Mouse (Mus musculus) heart, postnatal 0 days (tissue): ENCODE measurements around the gene 1700034J05Rik. TPM values are rescaled to one million over a fixed set of nuclear protein-coding genes. Genes with fewer than 3 reads are reported as not detected.

Experiments used
- ATAC-seq: fragments of 200-750 bp; cut with Nextera tagmentation; 2 replicates; pipeline ENCODE4 v1.8.0; 2017; ENCODE audit warnings: low read depth, moderate number of reproducible peaks, moderate library complexity; ENCODE audit not compliant: insufficient read depth
- DNase-seq: peaks from one replicate; pipeline ENCODE4 v3.0.0-alpha.2; 2016; ENCODE audit warnings: low spot score
- H3K27ac ChIP-seq: fragments of 300-500 bp; sonication (generic); 2 replicates; pipeline ENCODE4 v1.5.1; 2014; ENCODE audit warnings: low read depth, mild to moderate bottlenecking
- H3K27me3 ChIP-seq: fragments of 300-500 bp; sonication (generic); 2 replicates; pipeline ENCODE4 v1.6.1; 2014; ENCODE audit warnings: low read length, mixed read lengths; ENCODE audit not compliant: control insufficient read depth, insufficient read depth
- H3K36me3 ChIP-seq: fragments of 300-500 bp; sonication (generic); replicated peaks from 2 replicates; pipeline ENCODE4 v1.6.1; 2014; ENCODE audit warnings: low read length, mixed read lengths; ENCODE audit not compliant: control insufficient read depth, insufficient read depth
- H3K4me1 ChIP-seq: fragments of 300-500 bp; sonication (generic); 2 replicates; pipeline ENCODE4 v1.6.1; 2014; ENCODE audit warnings: antibody characterized with exemption; ENCODE audit not compliant: control insufficient read depth, insufficient read depth
- H3K4me2 ChIP-seq: fragments of 300-500 bp; sonication (generic); 2 replicates; pipeline ENCODE4 v1.6.1; 2014; ENCODE audit warnings: low read depth, mild to moderate bottlenecking, low read length, moderate library complexity
- H3K4me3 ChIP-seq: fragments of 300-500 bp; sonication (generic); 2 replicates; pipeline ENCODE4 v1.5.1; 2014; ENCODE audit warnings: low read depth, low read length
- H3K9ac ChIP-seq: fragments of 300-500 bp; sonication (generic); replicated peaks from 2 replicates; pipeline ENCODE4 v1.6.1; 2014; ENCODE audit warnings: low read depth, low read length, mixed read lengths
- H3K9me3 ChIP-seq: fragments of 300-500 bp; sonication (generic); replicated peaks from 2 replicates; pipeline ENCODE4 v1.6.1; 2016; ENCODE audit warnings: low read length; ENCODE audit not compliant: control insufficient read depth
- CTCF ChIP-seq: IDR thresholded peaks from 2 replicates; pipeline ENCODE4 v1.5.1; 2016; ENCODE audit warnings: antibody characterized with exemption, control low read depth, low read depth
- EP300 ChIP-seq: IDR thresholded peaks from 2 replicates; pipeline ENCODE4 v1.6.1; 2016; ENCODE audit warnings: antibody characterized with exemption, low read depth
- WGBS: fragments of 180-500 bp; shearing (Covaris S2); extraction: QIAGEN DNeasy Blood & Tissue Kit; methylation state at CpG from one replicate; pipeline ENCODE4 v1.1.7; 2014; 5-methylcytosine and 5-hydroxymethylcytosine counted together
- polyA plus RNA-seq: library from polyadenylated mRNA; unstranded; fragments of >200 nt; fragmentation: Nextera tagmentation; extraction: Ambion mirVana; gene quantifications from 2 replicates; pipeline ENCODE4 v1.2.1, GENCODE M21; 2015
- total RNA-seq: library from RNA; depleted of rRNA; stranded (reverse); fragments of >200 nt; gene quantifications from 2 replicates; pipeline ENCODE4 v1.2.3, GENCODE M21; 2014; ENCODE audit warnings: low replicate concordance

The 1700034J05Rik gene
- total and polyA plus RNA-seq, 2 experiments from 2014 or later, result 0.07 TPM; not detected in 1

- Histone ChIP-seq H3K27ac (peak overlapping the region; percentile 16; the same call in 1 of the 2 replicates), H3K4me1 (peaks cover 61% of the 10 kb centered on the region)
- TF ChIP-seq EP300 (no peak), CTCF (no peak)
Observed at GRCm38 (mm10) chr6:146909725-146910489, 44.3 kb downstream of the 1700034J05Rik start.

GRCm38 (mm10) chr6:146908801-146909200, 45.4 kb downstream of the 1700034J05Rik start:
- 39% methylated on average over 2 of the region's 2 CpGs for WGBS
- no peaks in the 10 kb centered on the region for H3K9me3 ChIP-seq
- H3K27me3 ChIP-seq, result no peaks in the 10 kb centered on the region
- no peak overlapping the region for H3K9ac ChIP-seq
- H3K4me2 ChIP-seq, result no peak overlapping the region
- H3K36me3 ChIP-seq, result no peaks in the 10 kb centered on the region
- H3K4me1 ChIP-seq, result peaks cover 54% of the 10 kb centered on the region
- TF ChIP-seq CTCF (no peak), EP300 (no peak)
- H3K4me3 ChIP-seq, result no peak overlapping the region
- H3K27ac ChIP-seq, result no peak overlapping the region
- ATAC-seq (no peak), DNase-seq (no peak)

More at GRCm38 (mm10) chr6:146909725-146910489, 44.3 kb downstream of the 1700034J05Rik start:
- Histone ChIP-seq H3K36me3 (no peaks in the 10 kb centered on the region), H3K4me2 (no peak overlapping the region), H3K9ac (no peak overlapping the region), H3K27me3 (no peaks in the 10 kb centered on the region), H3K4me3 (no peak overlapping the region), H3K9me3 (no peaks in the 10 kb centered on the region)
- DNase-seq (no peak), ATAC-seq (no peak)
- 72% methylated on average over 5 of the region's 5 CpGs for WGBS

- no peak for DNase-seq
- TF ChIP-seq CTCF (no peak), EP300 (no peak)
- Histone ChIP-seq H3K4me1 (peaks cover 44% of the 10 kb centered on the region), H3K4me3 (no peak overlapping the region), H3K4me2 (no peak overlapping the region), H3K9me3 (no peaks in the 10 kb centered on the region), H3K27me3 (no peaks in the 10 kb centered on the region), H3K9ac (no peak overlapping the region), H3K27ac (no peak overlapping the region), H3K36me3 (no peaks in the 10 kb centered on the region)
- WGBS, result 80% methylated on average over 1 of the region's 1 CpGs
- no peak for ATAC-seq
Observed at GRCm38 (mm10) chr6:146907795-146908190, 46.4 kb downstream of the 1700034J05Rik start.

- Histone ChIP-seq H3K27ac (peak overlapping the region; percentile 15; the same call in 1 of the 2 replicates), H3K4me2 (no peak overlapping the region), H3K4me1 (peaks cover 39% of the 10 kb centered on the region), H3K27me3 (no peaks in the 10 kb centered on the region), H3K9ac (no peak overlapping the region; the same call in 1 of the 2 replicates), H3K36me3 (no peaks in the 10 kb centered on the region), H3K9me3 (no peaks in the 10 kb centered on the region), H3K4me3 (no peak overlapping the region)
- 52% methylated on average over 5 of the region's 5 CpGs for WGBS
- DNase-seq, result no peak
- TF ChIP-seq CTCF (no peak), EP300 (no peak)
- no peak for ATAC-seq
Observed at GRCm38 (mm10) chr6:146907061-146907794, 47.0 kb downstream of the 1700034J05Rik start.

GRCm38 (mm10) chr6:146906000-146906786, 48.0 kb downstream of the 1700034J05Rik start:
- ATAC-seq (no peak), DNase-seq (no peak)
- H3K27me3 ChIP-seq, result no peaks in the 10 kb centered on the region
- H3K9me3 ChIP-seq, result no peaks in the 10 kb centered on the region
- no peak overlapping the region for H3K4me2 ChIP-seq
- H3K4me1 ChIP-seq, result peaks cover 33% of the 10 kb centered on the region
- H3K4me3 ChIP-seq, result no peak overlapping the region
- 75% methylated on average over 3 of the region's 3 CpGs for WGBS
- H3K9ac ChIP-seq, result no peak overlapping the region
- no peak for TF ChIP-seq CTCF
- no peak for TF ChIP-seq EP300
- H3K36me3 ChIP-seq, result no peaks in the 10 kb centered on the region
- no peak overlapping the region for H3K27ac ChIP-seq
